Mouse (Mus musculus): ENCODE measurements around the gene Irak4.

DNA sequence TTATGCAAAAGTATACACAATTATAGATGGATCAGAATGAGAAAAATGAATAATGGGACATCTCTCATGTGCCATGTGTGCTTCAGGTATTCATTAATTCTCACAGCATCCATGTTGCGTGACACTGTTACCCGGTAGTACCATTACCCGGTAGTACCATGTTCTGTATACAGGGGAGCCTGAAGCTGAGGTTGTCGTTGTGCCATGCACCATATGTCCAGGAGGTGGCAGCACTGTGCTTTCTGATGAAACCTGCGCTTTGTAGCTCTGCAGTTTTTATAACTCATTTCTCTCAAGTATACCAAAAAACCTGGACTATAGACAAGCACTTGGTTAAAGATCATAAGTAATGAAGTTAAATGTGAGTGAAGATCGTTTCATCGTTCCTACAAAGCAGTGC, 14.0 kb downstream of the Irak4 start:
- TF ChIP-seq CTCF (conservative IDR thresholded peaks at IDR 0.05; ENCODE audit: low read length) (peak; percentile 91), POU5F1 (IDR thresholded peaks at IDR 0.05; ENCODE audit: borderline replicate concordance, low read length) (no peak), NANOG (IDR thresholded peaks at IDR 0.05; ENCODE audit: borderline replicate concordance, low read length) (no peak)

All from E14TG2a.4 (cell line).